Mouse (Mus musculus) liver (tissue): ENCODE measurements at regions not wholly inside any gene's neighbourhood (a gene's known extent, or its start where the extent isn't known, plus 50 kb on each side); places are given as distances from the start of the nearest gene placed in this dataset.
"Not testable (repeated sequence)": the region's sequence is repeated elsewhere in the genome, so short reads cannot be mapped to it uniquely, and the experiment has no call there.

Experiments used
- DNase-seq: peaks from one replicate; pipeline ENCODE4 v3.0.0-alpha.2; 2020; ENCODE audit warnings: mixed read lengths

GRCm38 (mm10) chr13:97383351-97383750 lies 142.4 kb downstream of the Enc1 start:
- no peak for DNase-seq

GRCm38 (mm10) chr13:97380366-97380765 lies 139.5 kb downstream of the Enc1 start:
- DNase-seq: no peak

GRCm38 (mm10) chr13:97376232-97376523 lies 135.3 kb downstream of the Enc1 start:
- DNase-seq: no peak

- peak; percentile 13 for DNase-seq
Observed at GRCm38 (mm10) chr13:97375501-97376231, 134.8 kb downstream of the Enc1 start.

GRCm38 (mm10) chr13:97372348-97372747 lies 131.4 kb downstream of the Enc1 start:
- DNase-seq: no peak

GRCm38 (mm10) chr13:97371200-97371599 lies 130.3 kb downstream of the Enc1 start:
- no peak for DNase-seq

- no peak for DNase-seq
Observed at GRCm38 (mm10) chr13:97366723-97367122, 125.8 kb downstream of the Enc1 start.

- DNase-seq: no peak
Observed at GRCm38 (mm10) chr13:97365557-97366244, 124.8 kb downstream of the Enc1 start.

GRCm38 (mm10) chr13:97365004-97365403 lies 124.1 kb downstream of the Enc1 start:
- DNase-seq: no peak

- no peak for DNase-seq
Observed at GRCm38 (mm10) chr13:97363765-97364164, 122.9 kb downstream of the Enc1 start.

- no peak for DNase-seq
Observed at GRCm38 (mm10) chr13:97363214-97363613, 122.3 kb downstream of the Enc1 start.

- DNase-seq: no peak
Observed at GRCm38 (mm10) chr13:97360551-97360950, 119.6 kb downstream of the Enc1 start.

GRCm38 (mm10) chr13:97358781-97359305 lies 117.9 kb downstream of the Enc1 start:
- DNase-seq: no peak

- DNase-seq: no peak
Observed at GRCm38 (mm10) chr13:97358261-97358660, 117.4 kb downstream of the Enc1 start.

GRCm38 (mm10) chr13:97356923-97357807 lies 116.3 kb downstream of the Enc1 start:
- no peak for DNase-seq

GRCm38 (mm10) chr13:97355411-97355810 lies 114.5 kb downstream of the Enc1 start:
- not testable (repeated sequence) for DNase-seq

GRCm38 (mm10) chr13:97347696-97348095 lies 106.8 kb downstream of the Enc1 start:
- no peak for DNase-seq

GRCm38 (mm10) chr13:97341218-97341889 lies 100.4 kb downstream of the Enc1 start:
- DNase-seq: no peak

GRCm38 (mm10) chr13:97337954-97338353 lies 97.0 kb downstream of the Enc1 start:
- DNase-seq: no peak

- DNase-seq: no peak
Observed at GRCm38 (mm10) chr13:97337296-97337731, 96.4 kb downstream of the Enc1 start.

- no peak for DNase-seq
Observed at GRCm38 (mm10) chr13:97333801-97334534, 93.1 kb downstream of the Enc1 start.

GRCm38 (mm10) chr13:97331072-97331471 lies 90.2 kb downstream of the Enc1 start:
- no peak for DNase-seq
